Mouse (Mus musculus) heart, embryonic 11.5 days (tissue): ENCODE data around the gene Epb41l2. TPM values are rescaled to one million over a fixed set of nuclear protein-coding genes. Genes with fewer than 3 reads are reported as not detected.
A peak's percentile ranks its signal among the peaks of the same experiment; 100 is the strongest.

Source experiments
- ATAC-seq: fragments of 200-750 bp; cut with Nextera tagmentation; replicated peaks from 2 replicates; pipeline ENCODE4 v1.8.0; 2017; ENCODE audit warnings: moderate library complexity; ENCODE audit not compliant: insufficient number of reproducible peaks, low FRiP score, low TSS enrichment
- H3K27ac ChIP-seq: fragments of 300-500 bp; sonication (generic); 2 replicates; pipeline ENCODE4 v1.5.1; 2014; ENCODE audit warnings: mild to moderate bottlenecking, low read depth, low read length
- H3K27me3 ChIP-seq: fragments of 300-500 bp; sonication (generic); 2 replicates; pipeline ENCODE4 v1.6.1; 2014; ENCODE audit warnings: mild to moderate bottlenecking, low read length, mixed read lengths; ENCODE audit not compliant: control insufficient read depth, insufficient read depth
- H3K36me3 ChIP-seq: fragments of 300-500 bp; sonication (generic); 2 replicates; pipeline ENCODE4 v1.6.1; 2014; ENCODE audit warnings: mild to moderate bottlenecking, low read length, moderate library complexity, mixed read lengths; ENCODE audit not compliant: control insufficient read depth, insufficient read depth
- H3K4me1 ChIP-seq: fragments of 300-500 bp; sonication (generic); 2 replicates; pipeline ENCODE4 v1.6.1; 2014; ENCODE audit warnings: low read length; ENCODE audit not compliant: control insufficient read depth, insufficient read depth
- H3K4me2 ChIP-seq: fragments of 300-500 bp; sonication (generic); 2 replicates; pipeline ENCODE4 v1.6.1; 2014; ENCODE audit warnings: mild to moderate bottlenecking, moderate library complexity
- H3K4me3 ChIP-seq: fragments of 300-500 bp; sonication (generic); 2 replicates; pipeline ENCODE4 v1.5.1; 2014; ENCODE audit warnings: low read depth, low read length
- H3K9ac ChIP-seq: fragments of 300-500 bp; sonication (generic); 2 replicates; pipeline ENCODE4 v1.6.1; 2014; ENCODE audit warnings: mild to moderate bottlenecking, low read depth, low read length, moderate library complexity
- H3K9me3 ChIP-seq: fragments of 300-500 bp; sonication (generic); replicated peaks from 2 replicates; pipeline ENCODE4 v1.6.1; 2016; ENCODE audit warnings: low read length; ENCODE audit not compliant: control insufficient read depth
- WGBS: fragments of 180-500 bp; shearing (Covaris S2); extraction: QIAGEN DNeasy Blood & Tissue Kit; methylation state at CpG from one replicate; pipeline ENCODE4 v1.1.7; 2014; ENCODE audit not compliant: insufficient replicate concordance; 5-methylcytosine and 5-hydroxymethylcytosine counted together
- polyA plus RNA-seq: library from polyadenylated mRNA; unstranded; fragments of >200 nt; fragmentation: Nextera tagmentation; extraction: Ambion mirVana; gene quantifications from 2 replicates; pipeline ENCODE4 v1.2.1, GENCODE M21; 2014

Epb41l2 gene
- polyA plus RNA-seq, 1 experiment from 2014 or later: 51.5 TPM

GRCm38 (mm10) chr10:25439856-25440255 is 80.3 kb downstream of the Epb41l2 start:
- H3K27me3 ChIP-seq: no peaks in the 10 kb centered on the region
- peaks cover 6% of the 10 kb centered on the region for H3K36me3 ChIP-seq
- WGBS: 83% methylated on average over 3 of the region's 3 CpGs
- peaks cover 7% of the 10 kb centered on the region for H3K4me1 ChIP-seq
- no peak overlapping the region for H3K27ac ChIP-seq
- no peak overlapping the region for H3K9ac ChIP-seq
- no peak overlapping the region for H3K4me3 ChIP-seq
- no peak for ATAC-seq
- H3K9me3 ChIP-seq: no peaks in the 10 kb centered on the region
- no peak overlapping the region for H3K4me2 ChIP-seq

- ATAC-seq: no peak
- H3K36me3 ChIP-seq: peaks cover 6% of the 10 kb centered on the region
- H3K9me3 ChIP-seq: no peaks in the 10 kb centered on the region
- H3K27me3 ChIP-seq: no peaks in the 10 kb centered on the region
- no peak overlapping the region for H3K4me3 ChIP-seq
- WGBS: 82% methylated on average over 7 of the region's 7 CpGs
- H3K27ac ChIP-seq: no peak overlapping the region
- no peak overlapping the region for H3K9ac ChIP-seq
- H3K4me2 ChIP-seq: no peak overlapping the region
- H3K4me1 ChIP-seq: 0 out of 2 replicates have a peak, but pooled peaks cover 2% of the 10 kb centered on the region
Observed at GRCm38 (mm10) chr10:25441405-25441804, 81.8 kb downstream of the Epb41l2 start.

GRCm38 (mm10) chr10:25443626-25444025 is 84.0 kb downstream of the Epb41l2 start:
- no peak overlapping the region for H3K9ac ChIP-seq
- no peaks in the 10 kb centered on the region for H3K27me3 ChIP-seq
- ATAC-seq: no peak
- 78% methylated on average over 6 of the region's 6 CpGs for WGBS
- H3K4me3 ChIP-seq: no peak overlapping the region
- no peaks in the 10 kb centered on the region for H3K9me3 ChIP-seq
- no peak overlapping the region for H3K4me2 ChIP-seq
- peaks cover 14% of the 10 kb centered on the region for H3K4me1 ChIP-seq
- no peak overlapping the region for H3K27ac ChIP-seq
- H3K36me3 ChIP-seq: peaks cover 6% of the 10 kb centered on the region

GRCm38 (mm10) chr10:25444198-25444783 is 84.7 kb downstream of the Epb41l2 start:
- Histone ChIP-seq H3K4me2 (no peak overlapping the region), H3K36me3 (peaks cover 6% of the 10 kb centered on the region), H3K9me3 (no peaks in the 10 kb centered on the region), H3K4me3 (no peak overlapping the region), H3K27me3 (no peaks in the 10 kb centered on the region), H3K27ac (no peak overlapping the region), H3K9ac (no peak overlapping the region), H3K4me1 (peaks cover 18% of the 10 kb centered on the region)
- WGBS: 85% methylated on average over 5 of the region's 5 CpGs
- no peak for ATAC-seq

- Histone ChIP-seq H3K9ac (no peak overlapping the region), H3K4me1 (peaks cover 29% of the 10 kb centered on the region), H3K27me3 (no peaks in the 10 kb centered on the region), H3K4me3 (no peak overlapping the region), H3K4me2 (no peak overlapping the region), H3K27ac (peak overlapping the region; percentile 62), H3K9me3 (no peaks in the 10 kb centered on the region), H3K36me3 (peaks cover 6% of the 10 kb centered on the region)
- ATAC-seq: no peak
- 63% methylated on average over 5 of the region's 5 CpGs for WGBS
Observed at GRCm38 (mm10) chr10:25446953-25447525, 87.4 kb downstream of the Epb41l2 start.

- H3K27me3 ChIP-seq: no peaks in the 10 kb centered on the region
- H3K27ac ChIP-seq: peak overlapping the region; percentile 86
- H3K4me1 ChIP-seq: peaks cover 29% of the 10 kb centered on the region
- no peak overlapping the region for H3K4me2 ChIP-seq
- ATAC-seq: no peak
- 60% methylated on average over 4 of the region's 4 CpGs for WGBS
- no peak overlapping the region for H3K4me3 ChIP-seq
- peaks cover 6% of the 10 kb centered on the region for H3K36me3 ChIP-seq
- H3K9ac ChIP-seq: no peak overlapping the region
- H3K9me3 ChIP-seq: no peaks in the 10 kb centered on the region
Observed at GRCm38 (mm10) chr10:25448676-25449075, 89.1 kb downstream of the Epb41l2 start.

GRCm38 (mm10) chr10:25449312-25450020 is 89.9 kb downstream of the Epb41l2 start:
- Histone ChIP-seq H3K27me3 (no peaks in the 10 kb centered on the region), H3K36me3 (peaks cover 5% of the 10 kb centered on the region), H3K4me3 (no peak overlapping the region), H3K9ac (no peak overlapping the region), H3K4me1 (peaks cover 29% of the 10 kb centered on the region), H3K9me3 (no peaks in the 10 kb centered on the region), H3K4me2 (peak overlapping the region; percentile 24), H3K27ac (peak overlapping the region; percentile 86)
- 0 out of 2 replicates have a peak, but pooled peaks have one; percentile 35 for ATAC-seq
- 42% methylated on average over 11 of the region's 11 CpGs for WGBS

- H3K9ac ChIP-seq: no peak overlapping the region
Observed at GRCm38 (mm10) chr10:25453150-25453549, 93.6 kb downstream of the Epb41l2 start.

More at GRCm38 (mm10) chr10:25453150-25453549, 93.6 kb downstream of the Epb41l2 start:
- H3K27me3 ChIP-seq: no peaks in the 10 kb centered on the region
- no peak overlapping the region for H3K4me2 ChIP-seq
- H3K4me1 ChIP-seq: peaks cover 18% of the 10 kb centered on the region
- H3K9me3 ChIP-seq: no peaks in the 10 kb centered on the region
- no peak overlapping the region for H3K27ac ChIP-seq
- H3K4me3 ChIP-seq: no peak overlapping the region
- H3K36me3 ChIP-seq: peaks cover 2% of the 10 kb centered on the region
- 85% methylated on average over 9 of the region's 9 CpGs for WGBS
- ATAC-seq: no peak
